16 mouse cellular contexts compared by ENCODE assay signal in genomic region chr14:122729431-122730073, GRCm38 (mm10).
"Had no signal": no experiment of that assay in that cellular context is flagged by ENCODE, and none has a peak within 500 bp of the region (broad histone marks: within the 10 kb centered on the region; RNA-seq: fewer than 3 reads in every experiment).

No protein-coding gene starts in this region.

- H3K36me3 ChIP-seq: liver, embryonic 13.5 days; neural tube, embryonic 13.5 days; stomach, embryonic 15.5 days had no signal

- H3K27me3 ChIP-seq: liver, embryonic 13.5 days; neural tube, embryonic 13.5 days; stomach, embryonic 15.5 days had no signal

- H3K4me2 ChIP-seq: liver, embryonic 13.5 days; neural tube, embryonic 13.5 days; stomach, embryonic 15.5 days had no signal

- H3K27ac ChIP-seq: kidney, postnatal 0 days; liver, embryonic 13.5 days; neural tube, embryonic 13.5 days; stomach, embryonic 15.5 days had no signal

- H3K9ac ChIP-seq: liver, embryonic 13.5 days; neural tube, embryonic 13.5 days; stomach, embryonic 15.5 days had no signal

- H3K4me3 ChIP-seq: liver, embryonic 13.5 days; neural tube, embryonic 13.5 days; stomach, embryonic 15.5 days had no signal

- ATAC-seq: intestine, postnatal 0 days; midbrain, embryonic 16.5 days had no signal

- DNase-seq: kidney, adult 2 months; kidney, postnatal 25 days; left cerebral cortex, postnatal 4 days; liver, embryonic 13.5 days; lung, adult 2 months; lung, postnatal 14 days; lung, postnatal 4 days; retina, postnatal 1 day; right cerebral cortex, postnatal 25 days; spleen, adult 18-20 months; thymus, postnatal 25 days had no signal

- H3K4me1 ChIP-seq: liver, embryonic 13.5 days; stomach, embryonic 15.5 days had no signal

- H3K9me3 ChIP-seq: liver, embryonic 13.5 days; neural tube, embryonic 13.5 days; stomach, embryonic 15.5 days had no signal
